Mouse (Mus musculus) neural tube, embryonic 12.5 days (tissue): ENCODE data around the gene Rab3d. TPM values are rescaled to one million over a fixed set of nuclear protein-coding genes. Genes with fewer than 3 reads are reported as not detected.
"Not testable (repeated sequence)": the region's sequence is repeated elsewhere in the genome, so short reads cannot be mapped to it uniquely, and the experiment has no call there.

Source experiments
- ATAC-seq: fragments of 200-750 bp; cut with Nextera tagmentation; 2 replicates; pipeline ENCODE4 v1.8.0; 2017; ENCODE audit warnings: low read depth, mild to moderate bottlenecking, moderate TSS enrichment, moderate library complexity; ENCODE audit not compliant: low FRiP score
- H3K27ac ChIP-seq: fragments of 300-500 bp; sonication (generic); 2 replicates; pipeline ENCODE4 v1.5.1; 2016
- H3K27me3 ChIP-seq: fragments of 300-500 bp; sonication (generic); replicated peaks from 2 replicates; pipeline ENCODE4 v1.6.1; 2016; ENCODE audit warnings: mild to moderate bottlenecking
- H3K36me3 ChIP-seq: fragments of 300-500 bp; sonication (generic); 2 replicates; pipeline ENCODE4 v1.6.1; 2016; ENCODE audit warnings: mild to moderate bottlenecking
- H3K4me1 ChIP-seq: fragments of 300-500 bp; sonication (generic); 2 replicates; pipeline ENCODE4 v1.6.1; 2016
- H3K4me2 ChIP-seq: fragments of 300-500 bp; sonication (generic); replicated peaks from 2 replicates; pipeline ENCODE4 v1.6.1; 2016; ENCODE audit warnings: mild to moderate bottlenecking
- H3K4me3 ChIP-seq: fragments of 300-500 bp; sonication (generic); 2 replicates; pipeline ENCODE4 v1.5.1; 2016
- H3K9ac ChIP-seq: fragments of 300-500 bp; sonication (generic); 2 replicates; pipeline ENCODE4 v1.6.1; 2016; ENCODE audit warnings: mild to moderate bottlenecking
- H3K9me3 ChIP-seq: fragments of 300-500 bp; sonication (generic); 2 replicates; pipeline ENCODE4 v1.6.1; 2016; ENCODE audit warnings: mild to moderate bottlenecking
- WGBS: fragments of 180-500 bp; shearing (Covaris S2); methylation state at CpG from one replicate; pipeline ENCODE4 v1.1.7; 2016; 5-methylcytosine and 5-hydroxymethylcytosine counted together
- polyA plus RNA-seq: library from polyadenylated mRNA; unstranded; fragments of >200 nt; fragmentation: Nextera tagmentation; extraction: Ambion mirVana; gene quantifications from 2 replicates; pipeline ENCODE4 v1.2.1, GENCODE M21; 2016

Gene Rab3d
- polyA plus RNA-seq, 1 experiment from 2014 or later: 19.3 TPM

GRCm38 (mm10) chr9:21876601-21877000 is 41.4 kb downstream of the Rab3d start:
- no peak for ATAC-seq
- Histone ChIP-seq H3K4me2 (no peak overlapping the region), H3K27me3 (no peaks in the 10 kb centered on the region), H3K9me3 (no peaks in the 10 kb centered on the region), H3K4me3 (no peak overlapping the region), H3K36me3 (no peaks in the 10 kb centered on the region), H3K4me1 (no peaks in the 10 kb centered on the region), H3K9ac (no peak overlapping the region), H3K27ac (no peak overlapping the region)
- 58% methylated on average over 3 of the region's 3 CpGs for WGBS

DNA sequence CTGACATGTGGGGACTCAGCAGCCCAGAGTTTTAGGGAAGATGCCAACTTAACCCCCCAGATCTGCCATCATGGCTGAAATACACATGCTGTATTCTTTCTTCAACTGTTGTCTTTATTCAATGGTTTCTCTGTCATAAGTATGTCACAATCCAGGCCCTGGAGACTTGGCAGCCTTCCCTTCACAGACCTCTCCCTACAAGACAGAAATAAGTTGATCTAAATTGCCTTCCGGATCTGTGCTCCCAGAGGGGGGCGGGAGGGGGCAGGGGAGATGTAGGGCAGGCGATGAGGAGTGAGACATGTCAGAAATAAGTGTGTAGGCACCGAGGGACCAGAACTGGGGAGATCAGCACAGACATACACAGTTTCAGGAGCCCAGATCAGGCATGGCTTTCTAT is 45.8 kb downstream of the Rab3d start:
- no peaks in the 10 kb centered on the region for H3K9me3 ChIP-seq
- H3K36me3 ChIP-seq: no peaks in the 10 kb centered on the region
- no peak overlapping the region for H3K9ac ChIP-seq
- no peak overlapping the region for H3K27ac ChIP-seq
- H3K4me2 ChIP-seq: no peak overlapping the region
- no peaks in the 10 kb centered on the region for H3K27me3 ChIP-seq
- no peak for ATAC-seq
- no peaks in the 10 kb centered on the region for H3K4me1 ChIP-seq
- no peak overlapping the region for H3K4me3 ChIP-seq
- WGBS: 62% methylated on average over 4 of the region's 4 CpGs

- no peak overlapping the region for H3K4me3 ChIP-seq
- no peaks in the 10 kb centered on the region for H3K9me3 ChIP-seq
- no peak overlapping the region for H3K9ac ChIP-seq
- 16% methylated on average over 20 of the region's 20 CpGs for WGBS
- no peak for ATAC-seq
- H3K27me3 ChIP-seq: no peaks in the 10 kb centered on the region
- H3K4me1 ChIP-seq: no peaks in the 10 kb centered on the region
- peak overlapping the region; percentile 44 for H3K4me2 ChIP-seq
- H3K36me3 ChIP-seq: no peaks in the 10 kb centered on the region
- no peak overlapping the region for H3K27ac ChIP-seq
Measured at GRCm38 (mm10) chr9:21870879-21871524, 47.0 kb downstream of the Rab3d start.

DNA sequence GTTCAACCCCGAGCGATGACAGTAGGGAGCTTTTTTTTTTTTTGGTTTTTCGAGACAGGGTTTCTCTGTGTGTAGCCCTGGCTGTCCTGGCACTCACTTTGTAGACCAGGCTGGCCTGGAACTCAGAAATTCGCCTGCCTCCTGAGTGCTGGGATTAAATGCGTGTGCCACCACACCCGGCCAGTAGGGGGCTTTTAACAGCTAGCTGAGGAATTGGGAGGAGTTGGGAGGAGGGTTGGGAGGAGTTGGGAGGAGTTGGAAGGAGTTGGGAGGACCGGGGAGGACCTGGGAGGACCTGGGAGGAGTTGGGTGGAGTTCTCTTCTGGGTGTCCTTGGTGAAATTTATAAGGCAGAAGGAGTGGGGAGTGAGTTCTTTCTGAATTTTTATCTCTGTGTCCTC is 48.7 kb downstream of the Rab3d start:
- not testable (repeated sequence) for H3K4me3 ChIP-seq, H3K9me3 ChIP-seq, H3K9ac ChIP-seq, ATAC-seq, H3K4me2 ChIP-seq, H3K27me3 ChIP-seq, H3K4me1 ChIP-seq, H3K27ac ChIP-seq, H3K36me3 ChIP-seq
- WGBS: 55% methylated on average over 7 of the region's 7 CpGs

- no peak overlapping the region for H3K9ac ChIP-seq
- H3K27ac ChIP-seq: no peak overlapping the region
- no peaks in the 10 kb centered on the region for H3K4me1 ChIP-seq
- H3K27me3 ChIP-seq: no peaks in the 10 kb centered on the region
- H3K4me3 ChIP-seq: no peak overlapping the region
- no peaks in the 10 kb centered on the region for H3K36me3 ChIP-seq
- no peak for ATAC-seq
- no peaks in the 10 kb centered on the region for H3K9me3 ChIP-seq
- WGBS: 80% methylated on average over 3 of the region's 3 CpGs
- no peak overlapping the region for H3K4me2 ChIP-seq
Measured at GRCm38 (mm10) chr9:21867726-21868125, 50.3 kb downstream of the Rab3d start.

DNA sequence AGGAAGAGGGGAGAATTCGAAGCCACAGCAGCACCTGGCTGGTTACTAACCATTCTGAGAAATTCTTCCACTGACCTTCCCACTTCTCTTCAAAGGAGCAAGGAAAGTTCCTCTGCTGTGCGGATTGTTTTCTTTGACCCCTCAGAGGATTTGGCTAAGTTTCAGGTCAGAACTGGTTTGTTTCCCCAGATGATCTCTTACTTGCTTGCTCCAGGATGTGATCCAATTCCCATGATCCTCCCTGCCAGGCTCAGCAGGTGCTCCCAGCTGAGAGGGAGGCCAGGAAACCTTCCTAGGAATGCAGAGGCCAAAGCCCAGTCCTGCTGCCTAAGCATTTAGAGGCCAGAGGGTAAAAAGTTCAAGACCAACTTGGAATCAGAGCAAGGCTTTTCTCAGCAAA is 51.4 kb downstream of the Rab3d start:
- H3K27me3 ChIP-seq: no peaks in the 10 kb centered on the region
- no peak overlapping the region for H3K27ac ChIP-seq
- WGBS: 66% methylated on average over 2 of the region's 2 CpGs
- H3K4me2 ChIP-seq: no peak overlapping the region
- no peak overlapping the region for H3K4me3 ChIP-seq
- H3K36me3 ChIP-seq: no peaks in the 10 kb centered on the region
- H3K9ac ChIP-seq: no peak overlapping the region
- no peaks in the 10 kb centered on the region for H3K4me1 ChIP-seq
- no peak for ATAC-seq
- H3K9me3 ChIP-seq: peaks cover 5% of the 10 kb centered on the region; the same call in 1 of the 2 replicates

- Histone ChIP-seq H3K27me3 (no peaks in the 10 kb centered on the region), H3K9me3 (peaks cover 5% of the 10 kb centered on the region; the same call in 1 of the 2 replicates), H3K4me3 (no peak overlapping the region), H3K4me1 (no peaks in the 10 kb centered on the region), H3K27ac (no peak overlapping the region), H3K36me3 (no peaks in the 10 kb centered on the region), H3K4me2 (no peak overlapping the region), H3K9ac (no peak overlapping the region)
- no peak for ATAC-seq
- WGBS: 72% methylated on average over 5 of the region's 5 CpGs
Measured at GRCm38 (mm10) chr9:21865673-21866398, 52.2 kb downstream of the Rab3d start.

DNA sequence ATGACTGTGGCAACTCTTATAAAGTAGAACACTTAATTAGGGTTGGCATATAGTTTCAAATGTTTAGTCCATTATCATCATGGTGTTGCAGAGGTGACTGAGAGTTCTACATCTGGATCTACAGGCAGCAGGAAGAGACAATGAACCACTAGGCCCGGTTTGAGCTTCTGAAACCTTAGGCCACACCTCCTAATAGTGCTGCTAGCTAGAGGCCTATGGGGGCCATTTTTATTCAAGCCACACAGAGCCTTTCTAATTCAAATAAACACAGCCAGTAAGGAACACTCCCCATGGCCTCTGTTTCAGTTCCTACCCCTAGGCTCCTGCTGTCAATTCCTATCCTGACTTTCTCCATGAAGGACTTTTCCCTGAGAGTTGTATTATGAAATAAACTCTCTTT is 55.8 kb downstream of the Rab3d start:
- no peaks in the 10 kb centered on the region for H3K36me3 ChIP-seq
- H3K4me2 ChIP-seq: no peak overlapping the region
- no peak overlapping the region for H3K9ac ChIP-seq
- no peaks in the 10 kb centered on the region for H3K4me1 ChIP-seq
- H3K27ac ChIP-seq: no peak overlapping the region
- ATAC-seq: no peak
- WGBS: 72% methylated on average over 1 of the region's 1 CpGs
- no peaks in the 10 kb centered on the region for H3K27me3 ChIP-seq
- H3K9me3 ChIP-seq: peaks cover 5% of the 10 kb centered on the region; the same call in 1 of the 2 replicates
- H3K4me3 ChIP-seq: no peak overlapping the region

- not testable (repeated sequence) for H3K27ac ChIP-seq, H3K9ac ChIP-seq, H3K4me2 ChIP-seq, H3K4me1 ChIP-seq, H3K4me3 ChIP-seq, H3K9me3 ChIP-seq, ATAC-seq, H3K36me3 ChIP-seq, H3K27me3 ChIP-seq
- WGBS: 58% methylated on average over 6 of the region's 6 CpGs
Measured at GRCm38 (mm10) chr9:21860349-21860748, 57.6 kb downstream of the Rab3d start.

- Histone ChIP-seq H3K9me3 (peaks cover 5% of the 10 kb centered on the region; the same call in 1 of the 2 replicates), H3K9ac (no peak overlapping the region), H3K27me3 (no peaks in the 10 kb centered on the region), H3K4me2 (no peak overlapping the region), H3K4me3 (no peak overlapping the region), H3K27ac (no peak overlapping the region), H3K36me3 (no peaks in the 10 kb centered on the region), H3K4me1 (no peaks in the 10 kb centered on the region)
- no peak for ATAC-seq
- WGBS: 90% methylated on average over 3 of the region's 3 CpGs
Measured at GRCm38 (mm10) chr9:21859606-21860005, 58.4 kb downstream of the Rab3d start.

DNA sequence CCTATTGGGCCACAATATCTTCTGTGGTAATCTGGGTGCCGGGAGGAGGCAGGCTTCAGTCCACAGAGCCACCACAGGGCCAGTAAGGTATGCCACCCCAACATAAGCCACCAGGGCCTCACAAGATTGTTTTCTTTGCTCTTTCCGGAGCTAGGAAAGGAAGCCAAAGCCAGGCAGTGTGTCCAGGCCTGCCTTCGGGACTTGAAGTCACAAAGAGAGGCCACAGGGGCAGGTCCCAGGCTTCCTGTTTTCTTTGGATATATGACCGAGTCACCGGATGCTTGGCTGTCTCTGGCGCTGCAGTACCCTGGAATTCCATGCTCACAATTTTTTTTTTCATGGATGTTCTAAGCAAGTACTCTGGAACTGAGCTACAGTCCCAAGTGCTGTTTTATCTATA is 59.9 kb downstream of the Rab3d start:
- Histone ChIP-seq H3K9me3 (peaks cover 5% of the 10 kb centered on the region; the same call in 1 of the 2 replicates), H3K4me3 (no peak overlapping the region), H3K9ac (no peak overlapping the region), H3K27me3 (no peaks in the 10 kb centered on the region), H3K4me1 (no peaks in the 10 kb centered on the region), H3K27ac (no peak overlapping the region), H3K36me3 (no peaks in the 10 kb centered on the region), H3K4me2 (no peak overlapping the region)
- ATAC-seq: no peak
- WGBS: 74% methylated on average over 6 of the region's 6 CpGs

DNA sequence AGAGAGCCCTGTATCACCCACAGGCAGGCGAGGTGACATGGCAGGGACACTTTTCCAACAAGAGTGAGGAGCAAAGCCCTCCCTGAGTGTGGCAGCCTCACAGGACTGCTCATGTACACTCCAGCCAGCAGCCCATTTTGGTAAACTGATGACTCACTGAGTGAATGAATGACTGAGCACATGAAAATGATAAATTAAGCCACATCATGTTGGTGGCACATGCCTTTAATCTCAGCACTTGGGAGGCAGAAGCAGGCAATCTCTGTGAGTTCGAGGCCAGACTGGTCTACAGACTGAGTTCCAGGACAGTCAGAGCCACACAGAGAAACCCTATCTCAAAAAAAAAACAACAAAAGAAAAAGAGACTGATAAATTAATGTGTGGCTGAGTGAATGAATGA is 60.5 kb downstream of the Rab3d start:
- Histone ChIP-seq H3K27me3 (no peaks in the 10 kb centered on the region), H3K4me2 (no peak overlapping the region), H3K36me3 (no peaks in the 10 kb centered on the region), H3K9ac (no peak overlapping the region), H3K9me3 (peaks cover 5% of the 10 kb centered on the region; the same call in 1 of the 2 replicates), H3K4me1 (peaks cover 5% of the 10 kb centered on the region; the same call in 1 of the 2 replicates), H3K4me3 (no peak overlapping the region), H3K27ac (no peak overlapping the region)
- 81% methylated on average over 2 of the region's 2 CpGs for WGBS
- ATAC-seq: no peak
